Mouse (Mus musculus) ZHBTc4 (cell line): ENCODE measurements around the gene Sema3b.
A peak's percentile ranks its signal among the peaks of the same experiment; 100 is the strongest.

Experiments
- DNase-seq: peaks from one replicate; pipeline ENCODE4 v3.0.0-alpha.2; 2011; ENCODE audit warnings: low read depth, low spot score

Gene Sema3b

DNA sequence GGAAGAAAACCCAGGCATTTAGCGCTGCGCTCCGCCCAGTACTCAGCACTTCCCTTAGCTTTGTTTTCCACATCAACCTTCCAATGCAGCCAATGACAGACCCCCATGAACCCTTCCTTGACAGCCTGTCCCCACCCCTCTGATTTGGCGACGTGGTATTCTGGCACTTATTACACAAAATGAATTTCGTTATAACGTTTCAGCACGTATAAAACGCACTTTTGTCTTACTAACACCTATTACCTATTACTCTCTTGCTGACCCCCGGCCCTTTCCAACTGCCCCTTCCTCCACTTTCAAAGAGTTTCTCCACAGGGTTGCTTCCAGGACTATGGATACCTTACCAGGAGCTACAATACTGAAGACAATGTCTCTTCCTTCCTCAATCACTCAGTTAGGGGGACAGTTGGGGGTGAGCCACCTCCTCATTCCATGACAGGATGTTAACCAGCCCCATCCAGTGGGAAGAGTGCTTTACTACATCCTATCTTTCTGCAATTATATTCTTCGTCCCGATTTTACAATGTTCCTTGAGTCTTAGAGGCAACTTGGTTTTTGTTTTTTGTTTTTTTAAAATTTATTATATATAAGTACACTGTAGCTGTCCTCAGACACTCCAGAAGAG lies 4.0 kb upstream of the Sema3b start:
- no peak for DNase-seq

GRCm38 (mm10) chr9:107612191-107612944 lies 3.3 kb upstream of the Sema3b start:
- peak; percentile 98 for DNase-seq

DNA sequence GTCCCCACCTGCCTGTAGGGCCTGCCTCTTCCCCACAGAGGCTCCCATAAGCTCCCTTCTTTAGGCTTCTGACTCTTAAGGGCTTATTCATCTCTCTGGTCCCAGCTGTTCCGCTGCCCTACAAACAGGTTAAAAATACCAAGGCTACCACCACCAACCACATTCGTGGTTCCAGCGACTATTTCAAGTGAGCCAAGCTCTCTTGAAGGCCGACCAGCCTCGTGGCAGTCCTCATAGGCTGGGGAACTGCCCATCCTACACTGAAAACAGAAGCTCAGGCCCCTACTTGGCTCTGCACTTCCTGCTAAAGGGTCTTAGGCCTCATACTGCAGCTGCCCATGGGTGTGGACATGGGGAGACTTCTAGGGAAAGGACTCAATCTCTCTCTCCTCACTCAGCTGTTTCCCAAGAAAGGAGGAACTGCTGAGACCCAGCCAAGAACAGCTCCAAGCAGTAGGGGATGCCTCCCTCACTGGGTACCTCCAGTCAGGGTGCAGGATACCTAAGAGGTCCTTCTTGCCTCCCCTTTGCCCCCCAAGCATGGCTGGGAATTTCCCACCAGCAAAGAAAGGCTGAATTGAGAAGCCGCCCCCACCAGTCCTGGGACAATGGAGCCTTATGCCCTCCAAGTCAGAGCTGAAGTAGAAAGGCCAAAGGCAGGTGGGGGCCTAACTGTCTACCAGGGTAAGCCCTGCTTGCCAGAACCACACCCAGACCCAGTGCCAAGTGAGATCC lies 2.6 kb upstream of the Sema3b start:
- DNase-seq: no peak

GRCm38 (mm10) chr9:107609433-107609830 lies 403 bp upstream of the Sema3b start:
- DNase-seq: no peak

- DNase-seq: no peak
Measured at GRCm38 (mm10) chr9:107607653-107608245, 1.3 kb downstream of the Sema3b start.

GRCm38 (mm10) chr9:107607036-107607435 lies 2.0 kb downstream of the Sema3b start:
- DNase-seq: no peak

DNA sequence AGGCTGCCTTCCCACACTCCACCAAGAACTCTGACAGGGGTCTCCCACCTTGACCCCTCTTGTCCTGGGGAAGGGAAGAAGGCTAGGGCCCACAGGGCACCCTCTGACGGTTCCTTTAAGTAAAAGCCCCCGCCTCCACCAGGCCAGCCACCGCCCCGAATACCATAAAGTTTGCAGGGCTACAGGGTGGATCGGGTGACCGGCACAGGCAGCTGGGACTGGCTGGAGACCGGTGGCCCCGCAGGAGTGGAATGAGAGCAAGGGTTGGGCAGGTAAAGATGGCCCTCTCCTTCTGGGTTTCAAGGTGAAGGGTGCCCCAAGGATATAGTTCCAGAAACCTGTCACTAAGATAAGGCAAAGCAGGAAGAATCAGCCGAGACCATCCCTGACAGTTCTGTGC lies 2.4 kb downstream of the Sema3b start:
- DNase-seq: no peak

GRCm38 (mm10) chr9:107605041-107605661 lies 3.9 kb downstream of the Sema3b start:
- DNase-seq: no peak

DNA sequence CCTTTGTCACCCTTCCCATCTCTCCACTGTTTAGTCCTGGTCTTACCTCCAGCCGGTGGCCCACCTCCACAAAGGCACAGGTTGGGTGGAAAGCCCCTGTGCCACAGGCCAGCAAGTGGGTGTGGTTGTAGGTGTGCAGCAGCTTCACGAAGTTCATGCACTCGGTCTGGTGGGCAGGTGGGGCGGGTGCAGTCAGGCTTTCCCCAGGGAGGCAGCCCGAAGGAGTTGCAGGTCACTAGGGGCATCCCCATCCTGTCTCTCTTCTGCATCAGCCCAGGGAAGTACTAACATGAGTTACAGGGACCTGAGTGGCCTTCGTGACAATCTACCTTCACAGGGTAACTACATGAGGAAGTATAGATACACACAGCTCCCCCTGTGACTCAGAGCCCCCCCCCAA lies 5.8 kb downstream of the Sema3b start:
- DNase-seq: no peak

GRCm38 (mm10) chr9:107602068-107602648 lies 6.9 kb downstream of the Sema3b start:
- DNase-seq: peak; percentile 91

GRCm38 (mm10) chr9:107601275-107601674 lies 7.8 kb downstream of the Sema3b start:
- DNase-seq: no peak

GRCm38 (mm10) chr9:107600745-107601144 lies 8.3 kb downstream of the Sema3b start:
- DNase-seq: peak; percentile 75

- peak; percentile 90 for DNase-seq
Measured at GRCm38 (mm10) chr9:107599842-107600241, 9.2 kb downstream of the Sema3b start.

- DNase-seq: peak; percentile 43
Measured at GRCm38 (mm10) chr9:107599433-107599832, 9.6 kb downstream of the Sema3b start.

GRCm38 (mm10) chr9:107598385-107598784 lies 10.6 kb downstream of the Sema3b start:
- no peak for DNase-seq

GRCm38 (mm10) chr9:107596619-107597569 lies 12.1 kb downstream of the Sema3b start:
- no peak for DNase-seq

DNA sequence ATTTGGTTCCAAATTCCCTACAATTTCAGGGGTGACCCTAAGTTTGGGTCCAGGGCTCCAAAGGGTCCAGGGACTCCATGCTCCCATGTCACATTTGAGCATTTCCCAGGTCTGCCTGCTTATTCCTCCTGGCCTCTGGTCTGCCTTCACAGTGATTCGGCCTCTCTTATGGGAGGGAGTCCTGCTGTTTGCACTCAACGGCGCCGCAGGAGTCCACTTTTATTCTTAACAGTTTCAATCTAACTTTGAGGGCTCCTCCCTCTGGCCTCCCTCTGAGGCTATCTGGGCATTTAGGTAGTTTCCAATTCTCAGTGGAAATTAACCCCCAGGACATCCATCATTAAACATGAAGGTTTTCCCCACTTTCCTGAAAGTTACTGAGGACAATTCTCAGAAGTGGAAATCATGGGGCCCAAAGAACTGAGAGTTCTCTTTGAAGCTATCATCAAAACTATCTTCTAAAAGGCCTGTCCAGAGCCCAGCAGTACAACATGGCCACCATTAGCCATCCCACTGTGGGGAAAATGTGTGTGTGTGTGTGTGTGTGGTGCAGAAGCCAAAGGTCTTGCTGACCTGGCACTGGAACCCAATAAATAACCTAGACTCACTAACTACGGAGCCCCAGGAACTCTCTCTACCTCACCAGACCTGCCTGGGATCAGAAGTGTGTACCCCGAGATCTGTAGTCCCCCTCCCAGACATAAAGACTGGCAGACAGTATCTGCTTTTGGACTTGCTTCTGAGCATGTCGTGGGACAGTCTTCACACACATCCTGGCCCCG lies 14.6 kb downstream of the Sema3b start:
- DNase-seq: peak; percentile 93

GRCm38 (mm10) chr9:107593101-107593976 lies 15.7 kb downstream of the Sema3b start:
- DNase-seq: no peak

- DNase-seq: no peak
Measured at GRCm38 (mm10) chr9:107590773-107591060, 18.3 kb downstream of the Sema3b start.
